Mouse (Mus musculus) myocyte (in vitro differentiated cells): ENCODE measurements around the gene Atp1a4. TPM values are rescaled to one million over a fixed set of nuclear protein-coding genes. Genes with fewer than 3 reads are reported as not detected.

ENCODE experiments used
- H3K27me3 ChIP-seq: one replicate; pipeline ENCODE4 v1.6.1; 2011; ENCODE audit not compliant: control insufficient read depth, insufficient read depth, insufficient read length
- H3K36me3 ChIP-seq: one replicate; pipeline ENCODE4 v1.6.1; 2011; ENCODE audit not compliant: control insufficient read depth, insufficient read depth
- H3K4me2 ChIP-seq: one replicate; pipeline ENCODE4 v1.6.1; 2011; ENCODE audit warnings: low read depth, control low read depth
- H3K4me3 ChIP-seq: one replicate; pipeline ENCODE4 v1.5.1; 2011; ENCODE audit warnings: mild to moderate bottlenecking, control low read depth, moderate library complexity
- H3K79me2 ChIP-seq: one replicate; pipeline ENCODE4 v1.6.1; 2011; ENCODE audit not compliant: control insufficient read depth, insufficient read depth
- H3ac ChIP-seq: one replicate; pipeline ENCODE4 v1.6.1; 2011; ENCODE audit not compliant: control insufficient read depth, insufficient read length
- CEBPB ChIP-seq: IDR thresholded peaks from 2 replicates; pipeline ENCODE4 v1.6.1; 2011; ENCODE audit warnings: mild to moderate bottlenecking, moderate library complexity; ENCODE audit not compliant: poor library complexity, insufficient read depth, severe bottlenecking
- E2F4 ChIP-seq: IDR thresholded peaks from one replicate; pipeline ENCODE4 v1.6.1; 2011; ENCODE audit warnings: mild to moderate bottlenecking, control low read depth, moderate library complexity; ENCODE audit not compliant: insufficient read depth
- MAX ChIP-seq: IDR thresholded peaks from one replicate; pipeline ENCODE4 v1.6.1; 2011; ENCODE audit warnings: low read depth, mild to moderate bottlenecking, control low read depth
- MYOD1 ChIP-seq, 3 experiments: IDR thresholded peaks; one replicate each; pipeline ENCODE4 v1.6.1; 2011; ENCODE audit warnings: control low read depth in 2 of 3, low read depth in 2 of 3, mild to moderate bottlenecking in 2 of 3, moderate library complexity in 1 of 3; ENCODE audit not compliant: insufficient read length in 2 of 3, control insufficient read depth in 1 of 3
- MYOG ChIP-seq, 3 experiments: IDR thresholded peaks; one replicate each; pipeline ENCODE4 v1.6.1; 2011; ENCODE audit warnings: control low read depth in 2 of 3, low read depth in 2 of 3, mild to moderate bottlenecking in 2 of 3; ENCODE audit not compliant: insufficient read length in 2 of 3, control insufficient read depth in 1 of 3, insufficient read depth in 1 of 3
- POLR2A ChIP-seq: IDR thresholded peaks from one replicate; pipeline ENCODE4 v1.6.1; 2011; ENCODE audit warnings: low read depth, mild to moderate bottlenecking, control low read depth, moderate library complexity; ENCODE audit not compliant: insufficient read length
- POLR2AphosphoS2 ChIP-seq: IDR thresholded peaks from one replicate; pipeline ENCODE4 v1.6.1; 2011; ENCODE audit warnings: low read depth, control low read depth; ENCODE audit not compliant: insufficient read length
- REST ChIP-seq: IDR thresholded peaks from one replicate; pipeline ENCODE4 v1.6.1; 2011; ENCODE audit warnings: mild to moderate bottlenecking, control low read depth, moderate library complexity; ENCODE audit not compliant: insufficient read depth, insufficient read length
- SRF ChIP-seq: IDR thresholded peaks from one replicate; pipeline ENCODE4 v1.6.1; 2011; ENCODE audit warnings: low read depth; ENCODE audit not compliant: control insufficient read depth, insufficient read length
- TCF12 ChIP-seq: IDR thresholded peaks from one replicate; pipeline ENCODE4 v1.6.1; 2011; ENCODE audit warnings: mild to moderate bottlenecking, control low read depth; ENCODE audit not compliant: poor library complexity, insufficient read depth, severe bottlenecking
- TCF3 ChIP-seq: IDR thresholded peaks from one replicate; pipeline ENCODE4 v1.6.1; 2011; ENCODE audit warnings: low read depth, control low read depth; ENCODE audit not compliant: insufficient read length
- USF1 ChIP-seq: IDR thresholded peaks from one replicate; pipeline ENCODE4 v1.6.1; 2011; ENCODE audit warnings: low read depth, mild to moderate bottlenecking, control low read depth, moderate library complexity
- polyA plus RNA-seq: library from polyadenylated mRNA; unstranded; fragments of >200 nt; fragmentation: generic; extraction: Trizol; gene quantifications from one replicate; pipeline ENCODE4 v1.2.1, GENCODE M21; 2012; ENCODE audit warnings: missing spikeins

Gene Atp1a4
- polyA plus RNA-seq, 1 experiment = 0.06 TPM

DNA sequence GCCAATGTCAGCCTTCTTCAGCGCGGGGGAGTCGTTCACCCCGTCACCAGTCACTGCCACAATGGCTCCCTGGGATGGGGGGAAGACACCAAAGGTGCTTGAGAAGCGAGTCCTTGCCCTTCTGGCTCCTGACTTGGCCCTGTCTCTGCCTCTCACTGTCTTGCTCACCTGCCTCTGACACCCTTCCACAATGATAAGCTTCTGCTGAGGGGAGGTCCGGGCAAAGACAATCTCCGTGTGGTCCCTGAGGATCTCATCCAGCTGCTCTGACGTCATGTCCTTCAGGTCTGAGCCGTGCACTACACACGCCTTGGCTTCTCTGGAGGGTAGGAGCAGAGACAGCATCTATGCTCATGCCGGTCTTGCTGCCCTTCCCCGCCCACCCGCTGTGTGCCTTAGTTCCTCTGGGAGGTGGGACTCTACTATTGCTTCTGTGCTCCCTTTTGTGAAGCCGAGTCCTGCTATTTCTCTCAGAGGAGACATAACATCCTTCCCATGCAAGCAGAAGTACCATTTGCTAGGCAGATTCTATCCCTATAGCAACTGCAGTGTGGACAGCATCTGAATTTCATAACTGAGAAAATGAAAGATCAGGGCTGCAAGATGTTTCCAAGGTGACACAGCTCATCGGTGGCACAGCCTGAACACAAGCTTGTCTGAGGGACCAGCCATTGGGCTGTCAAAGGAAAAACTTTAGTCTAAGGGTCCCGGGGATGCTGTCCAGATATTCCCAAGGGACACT, 21.7 kb upstream of the Atp1a4 start:
- H3K4me2 ChIP-seq = no peak overlapping the region
- H3K79me2 ChIP-seq = no peaks in the 10 kb centered on the region
- H3ac ChIP-seq = no peak overlapping the region
- no peak for TF ChIP-seq REST
- TF ChIP-seq MYOD1 (IDR thresholded peaks at IDR 0.05; ENCODE audit: control insufficient read depth in 1 of 3, insufficient read length in 2 of 3, low read depth in 2 of 3) = no peak
- TF ChIP-seq CEBPB = no peak
- no peak for TF ChIP-seq TCF12
- TF ChIP-seq E2F4 = no peak
- no peak for TF ChIP-seq POLR2A
- TF ChIP-seq MYOG (IDR thresholded peaks at IDR 0.05; ENCODE audit: control insufficient read depth in 1 of 3, insufficient read depth in 1 of 3, insufficient read length in 2 of 3, low read depth in 2 of 3) = no peak
- no peak for TF ChIP-seq POLR2AphosphoS2
- no peak for TF ChIP-seq TCF3
- no peak overlapping the region for H3K4me3 ChIP-seq
- H3K36me3 ChIP-seq = peaks cover 7% of the 10 kb centered on the region
- no peaks in the 10 kb centered on the region for H3K27me3 ChIP-seq

DNA sequence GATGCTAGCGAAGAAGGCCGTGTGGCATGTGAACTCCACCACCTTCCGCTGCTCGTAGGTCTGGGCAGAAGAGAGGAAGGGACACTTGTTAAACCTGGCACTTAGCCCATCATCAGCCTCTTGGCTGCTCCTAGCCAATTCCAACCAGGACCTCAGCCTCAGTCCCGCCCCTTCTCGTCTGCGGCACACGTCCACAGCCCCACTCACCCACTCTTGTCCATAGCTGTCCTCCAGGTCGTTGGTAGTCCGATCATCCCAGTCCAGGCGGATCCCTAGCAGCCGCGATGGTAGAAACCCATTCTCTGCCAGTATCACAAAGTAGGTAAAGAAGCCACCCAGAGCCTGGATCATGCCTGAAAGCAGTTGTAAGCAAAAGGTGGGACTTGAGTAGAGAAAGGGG, 20.1 kb upstream of the Atp1a4 start:
- no peak for TF ChIP-seq USF1
- TF ChIP-seq TCF12 = no peak
- TF ChIP-seq TCF3 = no peak
- TF ChIP-seq E2F4 = no peak
- no peak for TF ChIP-seq CEBPB
- TF ChIP-seq SRF = no peak
- no peak for TF ChIP-seq REST
- TF ChIP-seq POLR2A = no peak
- H3K36me3 ChIP-seq = peaks cover 4% of the 10 kb centered on the region
- H3ac ChIP-seq = no peak overlapping the region
- no peak overlapping the region for H3K4me2 ChIP-seq
- H3K4me3 ChIP-seq = no peak overlapping the region
- no peaks in the 10 kb centered on the region for H3K79me2 ChIP-seq
- no peaks in the 10 kb centered on the region for H3K27me3 ChIP-seq

GRCm38 (mm10) chr1:172277172-172277571, 19.0 kb upstream of the Atp1a4 start:
- Histone ChIP-seq H3ac (no peak overlapping the region), H3K36me3 (peaks cover 3% of the 10 kb centered on the region), H3K4me2 (no peak overlapping the region), H3K4me3 (no peak overlapping the region), H3K27me3 (no peaks in the 10 kb centered on the region), H3K79me2 (no peaks in the 10 kb centered on the region)
- no peak for TF ChIP-seq CEBPB
- no peak for TF ChIP-seq USF1
- TF ChIP-seq TCF3 = no peak
- TF ChIP-seq E2F4 = no peak
- no peak for TF ChIP-seq POLR2AphosphoS2
- no peak for TF ChIP-seq MYOG (IDR thresholded peaks at IDR 0.05; ENCODE audit: control insufficient read depth in 1 of 3, insufficient read depth in 1 of 3, insufficient read length in 2 of 3, low read depth in 2 of 3)
- no peak for TF ChIP-seq MAX
- no peak for TF ChIP-seq MYOD1 (IDR thresholded peaks at IDR 0.05; ENCODE audit: control insufficient read depth in 1 of 3, insufficient read length in 2 of 3, low read depth in 2 of 3)
- no peak for TF ChIP-seq REST
- TF ChIP-seq POLR2A = no peak

- H3K79me2 ChIP-seq = no peaks in the 10 kb centered on the region
- H3K27me3 ChIP-seq = no peaks in the 10 kb centered on the region
- H3K4me2 ChIP-seq = no peak overlapping the region
- no peak overlapping the region for H3K4me3 ChIP-seq
- H3ac ChIP-seq = no peak overlapping the region
- H3K36me3 ChIP-seq = no peaks in the 10 kb centered on the region
- TF ChIP-seq POLR2A = no peak
- TF ChIP-seq CEBPB = no peak
- no peak for TF ChIP-seq TCF3
- TF ChIP-seq SRF = no peak
- TF ChIP-seq REST = no peak
- no peak for TF ChIP-seq POLR2AphosphoS2
- no peak for TF ChIP-seq MYOD1 (IDR thresholded peaks at IDR 0.05; ENCODE audit: control insufficient read depth in 1 of 3, insufficient read length in 2 of 3, low read depth in 2 of 3)
- TF ChIP-seq TCF12 = no peak
- TF ChIP-seq MAX = no peak
- TF ChIP-seq E2F4 = no peak
- no peak for TF ChIP-seq USF1
- TF ChIP-seq MYOG (IDR thresholded peaks at IDR 0.05; ENCODE audit: control insufficient read depth in 1 of 3, insufficient read depth in 1 of 3, insufficient read length in 2 of 3, low read depth in 2 of 3) = no peak
Measured at GRCm38 (mm10) chr1:172274547-172274946, 16.3 kb upstream of the Atp1a4 start.

GRCm38 (mm10) chr1:172274116-172274515, 15.9 kb upstream of the Atp1a4 start:
- no peak overlapping the region for H3K4me3 ChIP-seq
- no peak overlapping the region for H3K4me2 ChIP-seq
- no peak for TF ChIP-seq E2F4
- TF ChIP-seq POLR2AphosphoS2 = no peak
- TF ChIP-seq TCF12 = no peak
- H3K27me3 ChIP-seq = no peaks in the 10 kb centered on the region
- H3ac ChIP-seq = no peak overlapping the region
- no peaks in the 10 kb centered on the region for H3K36me3 ChIP-seq
- H3K79me2 ChIP-seq = no peaks in the 10 kb centered on the region
